ENCODE assay signal across 10 mouse cellular contexts in the genomic region with DNA sequence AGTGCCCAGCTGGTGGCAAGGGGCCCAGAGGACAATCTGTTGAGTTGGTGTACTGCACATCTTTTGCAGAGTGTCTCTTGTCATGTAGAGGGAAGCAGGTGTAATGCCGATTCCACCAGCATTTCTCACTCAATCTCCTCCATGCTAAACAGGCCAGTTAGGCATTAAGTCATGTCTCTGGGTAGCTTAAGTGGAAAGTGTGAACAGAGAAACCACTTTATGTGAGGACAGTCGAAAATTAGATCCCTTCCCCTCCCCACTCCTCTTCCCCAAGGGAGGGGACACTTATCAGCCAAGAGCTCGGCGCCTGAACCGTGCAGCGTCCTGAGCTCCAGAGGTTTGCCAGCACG. TPM values are rescaled to one million over a fixed set of nuclear protein-coding genes. Genes with fewer than 3 reads are reported as not detected.
DNase-seq lines count a peak whose midpoint lies in the region; ATAC-seq and TF ChIP-seq lines count a peak whose summit lies in the region.
"Had no signal": no experiment of that assay in that cellular context is flagged by ENCODE, and none has a peak within 500 bp of the region (broad histone marks: within the 10 kb centered on the region; RNA-seq: fewer than 3 reads in every experiment).

No protein-coding gene starts in this region.

- H3K4me3 ChIP-seq in lung, embryonic 14.5 days (ENCODE audit: low read depth, low read length) = peak overlapping the region; percentile 43
- peak overlapping the region; percentile 48 for H3K4me3 ChIP-seq in forebrain, embryonic 14.5 days (ENCODE audit: low read depth, low read length)
- peak overlapping the region; percentile 46 for H3K4me3 ChIP-seq in limb, embryonic 13.5 days
- peak overlapping the region; percentile 40 for H3K4me3 ChIP-seq in stomach, embryonic 14.5 days (ENCODE audit: low read depth, low read length)

- no peak for ATAC-seq in lung, embryonic 14.5 days (ENCODE audit: insufficient read depth)
- ATAC-seq in forebrain, embryonic 14.5 days = no peak
- no peak for ATAC-seq in limb, embryonic 13.5 days (ENCODE audit: low FRiP score, low read depth)
- no peak for ATAC-seq in stomach, embryonic 14.5 days (ENCODE audit: insufficient number of reproducible peaks, insufficient read depth, low FRiP score, low read depth)

- DNase-seq in lung, embryonic 14.5 days = no peak
- no peak for DNase-seq in lung, postnatal 4 days
- no peak for DNase-seq in forebrain, embryonic 14.5 days (ENCODE audit: low spot score)
- no peak for DNase-seq in layer of hippocampus, postnatal 25 days (ENCODE audit: extremely low spot score in 1 of 2, low spot score in 1 of 2)
- no peak for DNase-seq in kidney, postnatal 14 days
- DNase-seq: cerebellum, adult 11 months had no signal

- H3K9me3 ChIP-seq in lung, embryonic 14.5 days (ENCODE audit: low read depth, low read length) = no peaks in the 10 kb centered on the region
- no peaks in the 10 kb centered on the region for H3K9me3 ChIP-seq in forebrain, embryonic 14.5 days (replicated peaks; ENCODE audit: control insufficient read depth, low read length)
- H3K9me3 ChIP-seq in limb, embryonic 13.5 days = no peaks in the 10 kb centered on the region
- H3K9me3 ChIP-seq in stomach, embryonic 14.5 days (ENCODE audit: control insufficient read depth, low read depth, low read length) = no peaks in the 10 kb centered on the region; the same call in 1 of the 2 replicates

- no peak for TF ChIP-seq CTCF in lung, embryonic 14.5 days (IDR thresholded peaks at IDR 0.05; ENCODE audit: low read depth)

- 8% methylated on average over 7 of the region's 7 CpGs for WGBS in lung, embryonic 14.5 days
- WGBS in forebrain, embryonic 14.5 days = 5% methylated on average over 7 of the region's 7 CpGs
- 8% methylated on average over 7 of the region's 7 CpGs for WGBS in limb, embryonic 13.5 days
- WGBS in stomach, embryonic 14.5 days = 9% methylated on average over 7 of the region's 7 CpGs

- H3K27me3 ChIP-seq in lung, embryonic 14.5 days (ENCODE audit: insufficient read depth, low read length) = peaks cover 45% of the 10 kb centered on the region
- H3K27me3 ChIP-seq in forebrain, embryonic 14.5 days (replicated peaks; ENCODE audit: control insufficient read depth, insufficient read depth, low read length) = peaks cover 46% of the 10 kb centered on the region
- H3K27me3 ChIP-seq in limb, embryonic 13.5 days = peaks cover 75% of the 10 kb centered on the region
- H3K27me3 ChIP-seq in stomach, embryonic 14.5 days (ENCODE audit: control insufficient read depth, insufficient read depth, low read length) = peaks cover 38% of the 10 kb centered on the region

- H3K9ac ChIP-seq in lung, embryonic 14.5 days = no peak overlapping the region
- peak overlapping the region; percentile 54 for H3K9ac ChIP-seq in forebrain, embryonic 14.5 days (ENCODE audit: low read length)
- no peak overlapping the region for H3K9ac ChIP-seq in limb, embryonic 13.5 days
- H3K9ac ChIP-seq in stomach, embryonic 14.5 days (replicated peaks; ENCODE audit: low read depth, low read length) = no peak overlapping the region

- H3K4me1 ChIP-seq in lung, embryonic 14.5 days (ENCODE audit: insufficient read depth) = no peaks in the 10 kb centered on the region
- peaks cover 5% of the 10 kb centered on the region for H3K4me1 ChIP-seq in forebrain, embryonic 14.5 days (ENCODE audit: control insufficient read depth, insufficient read depth, low read length)
- H3K4me1 ChIP-seq in limb, embryonic 13.5 days = peaks cover 26% of the 10 kb centered on the region
- peaks cover 14% of the 10 kb centered on the region; the same call in 1 of the 2 replicates for H3K4me1 ChIP-seq in stomach, embryonic 14.5 days (ENCODE audit: control insufficient read depth, insufficient read depth, low read length)

- H3K27ac ChIP-seq in lung, embryonic 14.5 days (ENCODE audit: low read depth) = no peak overlapping the region
- H3K27ac ChIP-seq in forebrain, embryonic 14.5 days (ENCODE audit: low read depth, low read length) = no peak overlapping the region
- no peak overlapping the region for H3K27ac ChIP-seq in limb, embryonic 13.5 days
- no peak overlapping the region for H3K27ac ChIP-seq in stomach, embryonic 14.5 days (ENCODE audit: low read length)
- H3K27ac ChIP-seq: macrophage had no signal

- H3K36me3 ChIP-seq in lung, embryonic 14.5 days (ENCODE audit: insufficient read depth) = no peaks in the 10 kb centered on the region
- H3K36me3 ChIP-seq in forebrain, embryonic 14.5 days (ENCODE audit: control insufficient read depth, insufficient read depth, low read length) = no peaks in the 10 kb centered on the region; the same call in 1 of the 2 replicates
- H3K36me3 ChIP-seq in limb, embryonic 13.5 days = peaks cover 5% of the 10 kb centered on the region; the same call in 1 of the 2 replicates
- no peaks in the 10 kb centered on the region for H3K36me3 ChIP-seq in stomach, embryonic 14.5 days (ENCODE audit: control insufficient read depth, insufficient read depth, low read length)

- peak overlapping the region; percentile 79 for H3K4me2 ChIP-seq in lung, embryonic 14.5 days
- H3K4me2 ChIP-seq in forebrain, embryonic 14.5 days (ENCODE audit: low read length) = peak overlapping the region; percentile 93
- peak overlapping the region; percentile 82 for H3K4me2 ChIP-seq in limb, embryonic 13.5 days (replicated peaks)
- H3K4me2 ChIP-seq in stomach, embryonic 14.5 days (replicated peaks; ENCODE audit: low read depth, low read length) = peak overlapping the region; percentile 81

RNA-seq across cellular contexts. Expression of gene Insm2, which starts 0.7 kb away (rescaled TPM):
- polyA plus RNA-seq in lung, embryonic 14.5 days (2014; fragmentation: Nextera tagmentation; extraction: Ambion mirVana) = 0.16 and 0.20 TPM in 2 replicates
- polyA plus RNA-seq in forebrain, embryonic 14.5 days (2014; fragmentation: Nextera tagmentation; extraction: Ambion mirVana) = 1.9 and 2.3 TPM in 2 replicates
- 0.06 TPM in 2 replicates for polyA plus RNA-seq in limb, embryonic 13.5 days (2015; fragmentation: Nextera tagmentation; extraction: Ambion mirVana)
- polyA plus RNA-seq in stomach, embryonic 14.5 days (2014; fragmentation: Nextera tagmentation; extraction: Ambion mirVana) = 0.17 and 0.42 TPM in 2 replicates
- total RNA-seq in layer of hippocampus, postnatal 25 days (2021) = under 1 TPM in 1 of 2 experiments, not detected in 1; 0.15 TPM
- polyA plus RNA-seq: gonadal fat pad, adult 2 months; macrophage had no signal

RNA-seq across cellular contexts. Expression of gene Aldoart2, which starts 33.5 kb away (rescaled TPM):
- not detected in 2 replicates for polyA plus RNA-seq in lung, embryonic 14.5 days (2014; fragmentation: Nextera tagmentation; extraction: Ambion mirVana)
- polyA plus RNA-seq in forebrain, embryonic 14.5 days (2014; fragmentation: Nextera tagmentation; extraction: Ambion mirVana) = not detected in 2 replicates
- not detected in 2 replicates for polyA plus RNA-seq in limb, embryonic 13.5 days (2015; fragmentation: Nextera tagmentation; extraction: Ambion mirVana)
- not detected in 2 replicates for polyA plus RNA-seq in stomach, embryonic 14.5 days (2014; fragmentation: Nextera tagmentation; extraction: Ambion mirVana)
- under 1 TPM in 1 of 2 experiments, not detected in 1; 0.32 TPM for total RNA-seq in layer of hippocampus, postnatal 25 days (2021)
- polyA plus RNA-seq: macrophage had no signal
